Mouse (Mus musculus): ENCODE measurements around the gene Ddx25. TPM values are rescaled to one million over a fixed set of nuclear protein-coding genes. Genes with fewer than 3 reads are reported as not detected.

Ddx25 gene
- polyA plus RNA-seq (2012; rRNA removed; ENCODE audit: low replicate concordance): 0.05 and 0.07 TPM in 2 replicates

GRCm38 (mm10) chr9:35558257-35559008 is at the start of gene Ddx25, which contains the start of gene Pus3:
Gene Ddx25 (minus strand): TSS chr9:35558528.
Gene Pus3 (plus strand): TSS chr9:35558595.

GRCm38 (mm10) chr9:35569571-35570534 is 11.5 kb upstream of the Ddx25 start, which contains the start of the genes Pate2 and Hyls1:
Gene Pate2 (plus strand): TSS chr9:35570284.
Gene Hyls1 (minus strand): TSS chr9:35570398.

GRCm38 (mm10) chr9:35518169-35518568 is 40.2 kb downstream of the Ddx25 start, which contains the start of gene Gm1113:
Gene Gm1113 (minus strand): TSS chr9:35518269.

Other genes starting within 250 kb of the Ddx25 start
- gene Cdon, start 137.4 kb downstream of the Ddx25 start, polyA plus RNA-seq (2012; rRNA removed; ENCODE audit: low replicate concordance): 11.3 and 21.8 TPM in 2 replicates
- not detected in 2 replicates for gene Gm1113, start 40.3 kb downstream of the Ddx25 start, polyA plus RNA-seq (2012; rRNA removed; ENCODE audit: low replicate concordance)
- 1.2 and 3.8 TPM in 2 replicates for gene Pus3, start 67 bp upstream of the Ddx25 start, polyA plus RNA-seq (2012; rRNA removed; ENCODE audit: low replicate concordance)
- gene Pate2, start 11.8 kb upstream of the Ddx25 start, polyA plus RNA-seq (2012; rRNA removed; ENCODE audit: low replicate concordance): 0.13 TPM in 1 of 2 replicates, not detected in the other
- 1.7 and 2.6 TPM in 2 replicates for gene Hyls1, start 11.9 kb upstream of the Ddx25 start, polyA plus RNA-seq (2012; rRNA removed; ENCODE audit: low replicate concordance)
- not detected in 2 replicates for gene Pate4, start 53.4 kb upstream of the Ddx25 start, polyA plus RNA-seq (2012; rRNA removed; ENCODE audit: low replicate concordance)
- not detected in 2 replicates for gene Pate3, start 89.7 kb upstream of the Ddx25 start, polyA plus RNA-seq (2012; rRNA removed; ENCODE audit: low replicate concordance)
- not detected in 2 replicates for gene Pate1, start 128.9 kb upstream of the Ddx25 start, polyA plus RNA-seq (2012; rRNA removed; ENCODE audit: low replicate concordance)
- gene Gm17677, start 182.5 kb upstream of the Ddx25 start, polyA plus RNA-seq (2012; rRNA removed; ENCODE audit: low replicate concordance): not detected in 2 replicates
- gene Gm17727, start 219.6 kb upstream of the Ddx25 start, polyA plus RNA-seq (2012; rRNA removed; ENCODE audit: low replicate concordance): not detected in 2 replicates
- not detected in 2 replicates for gene Gm27235, start 231.6 kb upstream of the Ddx25 start, polyA plus RNA-seq (2012; rRNA removed; ENCODE audit: low replicate concordance)
- gene D730048I06Rik, start 231.6 kb upstream of the Ddx25 start, polyA plus RNA-seq (2012; rRNA removed; ENCODE audit: low replicate concordance): not detected in 2 replicates